Mouse (Mus musculus) T-helper 17 cell (primary cell): ENCODE measurements at regions not wholly inside any gene's neighbourhood (a gene's known extent, or its start where the extent isn't known, plus 50 kb on each side); places are given as distances from the start of the nearest gene placed in this dataset.

Source experiments
- in situ Hi-C, 2 experiments: fragments of 300-600 bp; cut with MboI, MseI; formaldehyde crosslinking; loops; 1 replicate in 1 of 2; 2 replicates in 1 of 2; pipeline ENCODE4 v1.15.1; 2025; ENCODE audit warnings: high pct_unique_total_duplicates in 2 of 2

DNA sequence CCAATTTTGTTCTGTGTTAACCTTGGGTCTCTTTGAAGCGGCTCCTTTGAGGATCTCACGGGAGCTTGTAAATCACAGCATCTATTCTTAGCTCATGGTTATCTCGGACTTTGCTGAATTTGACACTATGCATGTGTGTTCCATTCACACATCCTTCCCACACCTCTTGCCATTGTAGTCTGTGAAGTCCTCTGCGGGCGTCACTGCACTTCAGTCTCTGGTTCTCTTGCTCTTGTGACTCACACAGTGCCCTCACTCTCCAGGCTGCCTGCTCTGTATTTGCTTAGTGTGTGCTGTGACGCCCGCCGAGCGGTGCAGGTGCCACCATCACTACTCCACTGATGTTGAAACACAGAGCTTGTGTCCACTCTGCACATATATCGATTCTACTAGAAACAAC lies 1271.2 kb downstream of the Synb start:
- in situ Hi-C loops: no loop called here

DNA sequence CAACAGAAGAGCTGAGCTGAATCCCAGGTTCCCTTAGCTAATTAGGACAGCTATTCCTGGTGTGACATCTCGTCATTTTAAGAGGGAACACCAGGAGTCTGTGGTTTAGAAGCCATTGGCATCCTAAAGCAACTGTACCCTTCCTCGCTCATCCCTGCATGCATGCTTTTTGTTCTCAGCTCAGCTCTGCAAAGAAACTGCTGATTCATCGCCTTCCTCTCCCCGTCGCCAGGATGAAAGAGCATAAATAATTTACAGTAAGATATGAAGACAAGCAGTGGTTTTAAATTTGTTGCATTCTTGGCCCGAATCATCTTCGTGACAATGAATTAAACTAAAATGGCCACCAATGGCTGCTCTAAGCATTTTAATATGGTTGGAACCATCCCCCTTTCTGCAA lies 1272.9 kb downstream of the Synb start:
- in situ Hi-C loops: no loop called here

DNA sequence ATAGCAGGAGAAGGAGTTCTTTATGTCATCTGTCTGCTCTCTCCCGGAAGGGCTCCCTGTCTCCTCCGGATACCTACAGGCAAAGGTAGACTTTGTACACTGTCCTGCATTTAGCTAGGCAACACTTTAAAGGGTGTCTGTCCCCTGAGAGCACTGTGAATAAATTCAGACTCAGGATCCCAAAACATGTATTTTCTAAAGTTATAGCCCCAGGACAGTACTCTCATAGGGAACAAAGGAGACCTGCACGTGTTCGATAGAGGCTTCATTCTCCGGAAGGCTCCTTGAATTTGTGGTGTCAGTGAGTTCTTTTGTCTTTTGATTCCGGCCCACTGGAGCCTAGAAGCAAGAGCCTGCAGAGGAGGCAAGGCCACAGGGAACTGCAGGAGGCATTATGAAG lies 1273.3 kb downstream of the Synb start:
- in situ Hi-C loops: no loop called here

DNA sequence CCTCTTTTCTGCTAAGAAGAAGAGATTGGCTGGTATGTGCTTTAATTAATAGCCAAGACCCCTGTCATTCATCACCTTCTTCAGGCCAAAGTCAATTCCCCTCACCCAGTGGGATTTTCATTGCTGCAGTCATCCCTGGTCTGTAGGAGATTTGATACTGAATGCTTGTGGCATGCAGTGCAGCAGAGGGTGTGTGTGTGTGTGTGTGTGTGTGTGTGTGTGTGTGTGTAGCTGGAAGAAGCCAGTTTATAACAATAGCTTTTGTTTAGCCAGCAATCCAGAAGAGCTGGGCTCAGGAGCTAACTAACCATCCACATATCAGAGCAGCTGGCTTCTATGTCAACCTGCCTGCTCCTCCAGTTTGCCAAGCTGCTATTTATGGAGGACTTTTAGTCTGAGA lies 1275.4 kb downstream of the Synb start:
- in situ Hi-C loops: no loop called here

DNA sequence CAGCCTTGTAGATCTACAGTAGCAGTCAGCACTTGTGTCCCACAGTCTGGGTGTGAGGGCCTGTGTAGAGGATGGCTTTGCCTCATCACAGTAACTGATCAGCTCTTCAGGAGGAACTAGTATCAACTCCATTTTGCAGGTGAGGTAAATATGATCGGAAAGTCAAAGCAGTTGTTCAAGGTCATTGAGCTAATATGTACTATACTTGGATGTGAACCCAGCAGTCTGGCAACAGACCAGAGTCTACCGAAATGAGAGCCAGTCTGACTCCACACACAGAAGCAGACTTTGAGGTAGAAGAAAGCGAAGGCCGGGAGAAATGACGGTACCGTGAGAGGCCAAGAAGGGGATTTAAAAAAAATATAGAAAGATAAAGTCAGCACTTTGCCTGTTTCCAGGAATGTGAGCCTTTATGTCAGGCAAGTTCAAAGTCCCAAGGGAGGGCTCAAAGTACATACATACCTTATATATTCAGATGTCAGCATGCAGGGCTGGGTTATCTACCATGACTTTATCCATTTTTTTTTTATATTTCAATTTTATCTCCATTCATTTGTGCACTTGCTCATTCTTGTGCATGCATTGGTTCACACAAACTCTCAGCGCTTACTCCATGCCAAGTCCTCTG lies 1297.2 kb downstream of the Synb start:
- in situ Hi-C loops: loop anchor here (10.0 to 25.0 kb wide), 2 partner anchors 490 to 498 kb away; no protein-coding TSS in a partner anchor

DNA sequence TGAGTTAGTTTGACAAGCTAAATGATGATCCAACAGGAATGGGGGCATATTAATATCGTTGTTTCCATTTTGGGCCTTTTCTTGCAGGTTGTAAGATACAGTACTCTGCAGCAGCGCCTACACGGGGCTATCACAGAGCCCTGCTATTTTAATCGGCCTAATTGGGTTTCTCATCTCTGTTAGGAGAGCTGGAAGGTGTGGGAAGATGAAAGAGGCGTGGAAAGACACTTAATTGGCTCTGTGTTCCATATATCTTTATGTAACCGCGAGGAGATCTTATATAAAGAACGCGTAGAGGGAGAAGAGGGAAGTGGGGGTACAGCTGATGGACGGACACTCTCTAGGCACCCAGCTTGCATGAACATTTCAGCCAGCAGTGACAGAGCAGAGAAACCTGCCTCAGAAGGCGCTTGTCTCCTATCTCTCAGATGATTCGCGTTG lies 1300.5 kb downstream of the Synb start:
- in situ Hi-C loops: loop anchor here (5.0 to 25.0 kb wide), 4 partner anchors 74 to 501 kb away; no protein-coding TSS in a partner anchor

DNA sequence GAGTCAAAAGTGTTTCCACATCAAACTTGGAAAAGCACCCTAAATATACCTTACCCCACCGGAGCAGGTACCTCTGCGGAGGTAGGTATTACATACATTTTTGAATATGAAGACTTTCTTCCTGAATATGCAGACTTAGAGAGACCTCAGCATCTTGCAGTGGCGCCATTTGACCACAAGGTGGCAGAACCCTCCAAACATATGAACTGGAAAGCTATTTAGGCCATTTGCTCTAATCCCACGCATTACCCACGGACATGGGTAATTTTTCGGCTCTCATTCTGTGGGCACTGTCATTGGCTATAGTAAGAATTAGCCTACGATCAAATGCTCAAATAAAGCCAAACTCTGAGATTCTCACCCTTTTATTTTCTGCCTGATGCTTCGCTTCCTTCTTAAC lies 1301.0 kb downstream of the Synb start:
- in situ Hi-C loops: loop anchor here (5.0 to 25.0 kb wide), 4 partner anchors 74 to 502 kb away; no protein-coding TSS in a partner anchor

DNA sequence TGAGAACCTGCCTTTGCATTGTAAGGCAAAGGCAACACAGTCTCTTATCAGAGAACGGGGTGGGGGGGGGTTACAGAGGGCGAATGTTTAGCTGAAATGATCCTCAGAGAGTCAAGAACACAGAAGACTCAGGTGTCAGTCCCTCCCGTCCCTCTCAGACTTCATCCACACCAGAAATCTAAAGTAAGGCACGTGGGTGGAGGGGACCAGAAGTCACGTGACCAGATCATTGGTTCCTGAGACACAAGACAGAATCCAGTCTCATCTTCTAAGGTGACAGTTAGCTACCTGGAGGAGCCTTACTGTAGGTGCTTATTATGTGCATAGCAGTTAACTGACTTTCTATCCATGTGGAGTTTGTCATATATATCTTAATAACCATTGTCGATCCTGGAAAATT lies 1302.0 kb downstream of the Synb start:
- in situ Hi-C loops: loop anchor here (5.0 to 25.0 kb wide), 4 partner anchors 75 to 503 kb away; no protein-coding TSS in a partner anchor

DNA sequence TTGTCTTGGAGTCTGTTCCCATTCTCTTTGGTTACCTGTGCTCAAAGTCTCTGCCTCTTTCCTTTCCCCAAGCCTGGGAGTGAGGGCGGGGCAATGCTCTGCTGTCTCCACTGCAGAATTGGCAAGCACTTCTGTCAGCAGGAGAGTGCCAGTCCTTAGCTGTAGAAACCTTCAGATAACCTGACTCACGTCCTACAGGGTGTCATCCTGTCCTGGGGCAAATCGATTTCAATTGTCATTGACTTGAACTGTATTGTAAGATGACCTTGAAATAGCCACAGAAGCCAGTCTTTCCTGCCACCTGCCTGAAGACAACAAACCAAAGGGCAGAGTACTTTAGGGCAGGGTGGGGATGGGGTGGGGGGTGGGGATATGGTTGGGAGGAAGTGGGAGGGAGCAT lies 1303.8 kb downstream of the Synb start:
- in situ Hi-C loops: loop anchor here (5.0 to 25.0 kb wide), 4 partner anchors 77 to 505 kb away; no protein-coding TSS in a partner anchor
